Mouse (Mus musculus) myocyte (in vitro differentiated cells): ENCODE measurements around the gene Abcg2.

Source experiments
- CEBPB ChIP-seq: IDR thresholded peaks from 2 replicates; pipeline ENCODE4 v1.6.1; 2011; ENCODE audit warnings: mild to moderate bottlenecking, moderate library complexity; ENCODE audit not compliant: poor library complexity, insufficient read depth, severe bottlenecking
- E2F4 ChIP-seq: IDR thresholded peaks from one replicate; pipeline ENCODE4 v1.6.1; 2011; ENCODE audit warnings: mild to moderate bottlenecking, control low read depth, moderate library complexity; ENCODE audit not compliant: insufficient read depth
- MAX ChIP-seq: IDR thresholded peaks from one replicate; pipeline ENCODE4 v1.6.1; 2011; ENCODE audit warnings: low read depth, mild to moderate bottlenecking, control low read depth
- MYOD1 ChIP-seq, 3 experiments: IDR thresholded peaks; one replicate each; pipeline ENCODE4 v1.6.1; 2011; ENCODE audit warnings: control low read depth in 2 of 3, low read depth in 2 of 3, mild to moderate bottlenecking in 2 of 3, moderate library complexity in 1 of 3; ENCODE audit not compliant: insufficient read length in 2 of 3, control insufficient read depth in 1 of 3
- MYOG ChIP-seq, 3 experiments: IDR thresholded peaks; one replicate each; pipeline ENCODE4 v1.6.1; 2011; ENCODE audit warnings: control low read depth in 2 of 3, low read depth in 2 of 3, mild to moderate bottlenecking in 2 of 3; ENCODE audit not compliant: insufficient read length in 2 of 3, control insufficient read depth in 1 of 3, insufficient read depth in 1 of 3
- POLR2A ChIP-seq: IDR thresholded peaks from one replicate; pipeline ENCODE4 v1.6.1; 2011; ENCODE audit warnings: low read depth, mild to moderate bottlenecking, control low read depth, moderate library complexity; ENCODE audit not compliant: insufficient read length
- POLR2AphosphoS2 ChIP-seq: IDR thresholded peaks from one replicate; pipeline ENCODE4 v1.6.1; 2011; ENCODE audit warnings: low read depth, control low read depth; ENCODE audit not compliant: insufficient read length
- REST ChIP-seq: IDR thresholded peaks from one replicate; pipeline ENCODE4 v1.6.1; 2011; ENCODE audit warnings: mild to moderate bottlenecking, control low read depth, moderate library complexity; ENCODE audit not compliant: insufficient read depth, insufficient read length
- SRF ChIP-seq: IDR thresholded peaks from one replicate; pipeline ENCODE4 v1.6.1; 2011; ENCODE audit warnings: low read depth; ENCODE audit not compliant: control insufficient read depth, insufficient read length
- TCF12 ChIP-seq: IDR thresholded peaks from one replicate; pipeline ENCODE4 v1.6.1; 2011; ENCODE audit warnings: mild to moderate bottlenecking, control low read depth; ENCODE audit not compliant: poor library complexity, insufficient read depth, severe bottlenecking
- TCF3 ChIP-seq: IDR thresholded peaks from one replicate; pipeline ENCODE4 v1.6.1; 2011; ENCODE audit warnings: low read depth, control low read depth; ENCODE audit not compliant: insufficient read length
- USF1 ChIP-seq: IDR thresholded peaks from one replicate; pipeline ENCODE4 v1.6.1; 2011; ENCODE audit warnings: low read depth, mild to moderate bottlenecking, control low read depth, moderate library complexity

DNA sequence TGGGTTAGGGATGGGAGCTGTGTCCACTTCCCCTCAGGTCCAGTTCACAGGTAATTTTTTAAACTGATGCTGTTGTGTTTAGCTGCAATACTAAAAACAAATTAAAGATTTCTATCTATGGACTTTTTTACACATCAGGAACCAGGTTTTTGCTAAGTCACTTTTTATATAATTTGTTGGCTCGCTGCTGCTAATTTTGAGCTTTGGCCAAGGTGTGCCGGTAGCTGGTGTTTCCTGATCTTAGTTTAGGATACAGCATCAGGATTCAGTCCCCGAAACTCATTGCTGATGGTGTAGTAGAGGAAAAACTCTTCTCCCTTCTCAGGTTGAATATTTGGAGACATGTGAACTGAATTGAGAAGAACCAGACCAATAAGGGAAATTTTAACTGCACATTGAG lies 65.8 kb downstream of the Abcg2 start:
- TF ChIP-seq POLR2A (no peak), TCF3 (no peak), TCF12 (no peak), E2F4 (no peak), SRF (no peak), POLR2AphosphoS2 (no peak), CEBPB (no peak), MYOG (IDR thresholded peaks at IDR 0.05; ENCODE audit: control insufficient read depth in 1 of 3, insufficient read depth in 1 of 3, insufficient read length in 2 of 3, low read depth in 2 of 3) (no peak), USF1 (no peak), MAX (no peak), MYOD1 (IDR thresholded peaks at IDR 0.05; ENCODE audit: control insufficient read depth in 1 of 3, insufficient read length in 2 of 3, low read depth in 2 of 3) (no peak), REST (no peak)
